Mouse (Mus musculus) ES-Bruce4 (cell line): ENCODE data around the gene Mbtps1.

Source experiments
- CTCF ChIP-seq: IDR thresholded peaks from one replicate; pipeline ENCODE4 v1.8.1; 2011; ENCODE audit warnings: low read depth, low read length
- EP300 ChIP-seq: IDR thresholded peaks from 2 replicates; pipeline ENCODE4 v1.6.1; 2011; ENCODE audit warnings: low read depth, low read length; ENCODE audit not compliant: insufficient read depth
- POLR2A ChIP-seq: IDR thresholded peaks from one replicate; pipeline ENCODE4 v1.8.1; 2011; ENCODE audit warnings: low read length; ENCODE audit not compliant: insufficient read depth

DNA sequence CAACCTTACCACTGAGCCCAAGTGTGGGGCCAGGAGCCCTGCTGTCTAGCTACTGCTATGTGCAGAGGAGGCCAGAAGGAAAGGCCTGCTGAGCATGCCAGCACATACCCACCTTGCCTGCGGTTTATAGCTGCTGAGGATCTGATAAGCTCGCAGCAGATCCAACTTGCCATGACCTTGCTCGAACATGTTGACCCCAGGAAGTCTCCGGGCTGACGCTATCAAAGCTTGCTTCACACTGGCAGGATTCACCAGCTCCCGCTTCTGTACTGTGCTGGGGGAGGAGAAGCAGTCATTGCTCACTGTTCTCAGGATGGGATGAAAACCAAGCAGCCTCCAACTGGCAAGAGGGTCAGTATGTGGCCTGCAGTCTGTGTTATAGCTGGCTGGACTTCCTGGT lies 27.6 kb downstream of the Mbtps1 start:
- TF ChIP-seq CTCF (no peak), POLR2A (no peak), EP300 (no peak)
